Mouse (Mus musculus): ENCODE data around the gene Gemin5. TPM values are rescaled to one million over a fixed set of nuclear protein-coding genes. Genes with fewer than 3 reads are reported as not detected.

The Gemin5 gene
- polyA plus RNA-seq, 1 experiment from 2014 or later = 17.5 TPM

DNA sequence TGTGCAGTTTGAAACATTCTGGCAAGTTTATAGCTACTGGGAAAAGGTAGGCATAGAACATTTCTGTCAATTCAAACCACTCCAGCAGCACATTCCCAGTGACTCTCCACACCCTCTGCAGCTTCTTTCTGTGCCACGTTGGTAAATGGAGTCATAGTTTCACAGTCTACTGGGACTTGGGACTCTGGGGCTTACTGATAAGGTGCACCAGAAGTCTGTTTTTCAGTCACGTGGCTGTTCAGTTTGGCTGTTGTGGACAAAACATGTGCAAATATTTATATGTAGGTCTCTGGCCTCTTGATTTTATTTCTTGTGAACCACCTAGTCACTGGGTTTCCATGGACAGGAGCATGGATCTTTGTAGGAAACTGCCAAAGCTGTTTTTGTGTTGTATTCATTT, 40.8 kb downstream of the Gemin5 start:
- Histone ChIP-seq H3K9ac (replicated peaks) (no peak overlapping the region), H3K27me3 (no peaks in the 10 kb centered on the region), H3K9me3 (no peaks in the 10 kb centered on the region), H3K27ac (no peak overlapping the region), H3K4me1 (replicated peaks) (peaks cover 3% of the 10 kb centered on the region; the same call in 1 of the 2 replicates), H3K4me3 (replicated peaks) (no peak overlapping the region), H3K4me2 (replicated peaks) (no peak overlapping the region), H3K36me3 (peaks cover 99% of the 10 kb centered on the region)
- 93% methylated on average over 2 of the region's 2 CpGs for WGBS
- no peak for ATAC-seq

DNA sequence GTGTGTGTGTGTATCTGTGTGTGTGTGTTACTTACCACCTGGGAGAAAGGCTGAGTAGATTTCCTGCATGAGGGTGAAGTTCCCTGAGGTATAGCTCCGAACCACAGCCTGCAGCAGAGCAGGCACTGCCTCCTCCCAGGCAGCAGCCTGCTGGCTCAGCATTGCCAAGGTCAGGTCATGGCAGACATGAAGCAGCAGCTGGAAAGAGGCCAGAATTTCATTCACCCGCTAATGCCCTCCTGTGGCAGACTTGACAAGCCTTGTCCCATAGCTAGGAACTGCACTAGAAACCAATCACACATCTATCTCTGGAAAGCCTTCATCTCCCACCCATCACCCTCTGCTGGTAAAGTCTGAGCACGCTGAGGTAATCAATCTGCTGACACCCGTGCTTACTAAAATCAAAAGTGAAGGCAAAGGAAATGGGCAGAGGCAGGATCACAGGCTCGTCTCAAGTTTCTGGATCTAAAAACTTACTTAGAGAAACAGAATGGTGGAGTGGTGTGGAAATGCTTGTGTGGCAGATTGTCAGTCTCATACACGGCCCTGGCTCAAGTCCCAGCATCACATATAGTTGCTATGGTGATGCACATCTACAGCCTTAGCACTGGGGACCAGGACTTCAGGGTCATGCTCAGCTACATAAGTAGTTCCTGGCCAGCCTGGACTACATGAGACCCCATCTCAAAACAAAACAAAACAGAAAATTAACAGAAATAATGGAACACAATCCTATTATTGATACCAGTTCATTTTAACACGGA, 41.8 kb downstream of the Gemin5 start:
- Histone ChIP-seq H3K27me3 (no peaks in the 10 kb centered on the region), H3K27ac (no peak overlapping the region), H3K4me1 (replicated peaks) (peaks cover 3% of the 10 kb centered on the region; the same call in 1 of the 2 replicates), H3K9me3 (no peaks in the 10 kb centered on the region), H3K4me2 (replicated peaks) (no peak overlapping the region), H3K9ac (replicated peaks) (0 out of 2 replicates have a peak overlapping the region, but pooled peaks have one; percentile 2), H3K4me3 (replicated peaks) (no peak overlapping the region), H3K36me3 (peaks cover 94% of the 10 kb centered on the region)
- no peak for ATAC-seq
- WGBS = 83% methylated on average over 7 of the region's 7 CpGs

DNA sequence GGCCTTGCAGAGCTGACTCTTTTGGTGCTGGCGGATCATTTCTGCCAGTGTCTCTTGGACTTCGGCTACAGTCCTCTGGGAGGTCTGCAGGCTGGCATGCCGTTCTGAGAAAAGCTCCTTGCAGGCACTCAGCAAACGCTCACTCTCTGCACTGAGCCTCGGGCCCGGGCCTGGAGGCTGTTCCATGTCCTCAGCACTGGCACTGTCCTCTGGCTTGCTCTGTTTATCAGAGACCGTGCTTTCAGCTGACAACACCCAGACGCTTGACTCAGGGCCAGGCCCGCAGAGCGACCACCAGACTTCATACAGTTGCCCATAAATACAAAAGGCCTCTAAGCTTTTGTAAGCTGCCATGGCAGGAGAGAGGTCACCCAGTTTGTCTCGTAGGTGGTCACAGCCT, 43.3 kb downstream of the Gemin5 start:
- Histone ChIP-seq H3K9me3 (no peaks in the 10 kb centered on the region), H3K4me2 (replicated peaks) (no peak overlapping the region), H3K4me3 (replicated peaks) (no peak overlapping the region), H3K9ac (replicated peaks) (no peak overlapping the region), H3K4me1 (replicated peaks) (peaks cover 3% of the 10 kb centered on the region; the same call in 1 of the 2 replicates), H3K27ac (no peak overlapping the region), H3K36me3 (peaks cover 94% of the 10 kb centered on the region), H3K27me3 (no peaks in the 10 kb centered on the region)
- WGBS = 85% methylated on average over 11 of the region's 11 CpGs
- ATAC-seq = no peak

- peaks cover 3% of the 10 kb centered on the region; the same call in 1 of the 2 replicates for H3K4me1 ChIP-seq (replicated peaks)
- no peak overlapping the region for H3K9ac ChIP-seq (replicated peaks)
- H3K27me3 ChIP-seq = no peaks in the 10 kb centered on the region
- peaks cover 91% of the 10 kb centered on the region for H3K36me3 ChIP-seq
- WGBS = 92% methylated on average over 2 of the region's 2 CpGs
- no peaks in the 10 kb centered on the region for H3K9me3 ChIP-seq
- H3K27ac ChIP-seq = no peak overlapping the region
- H3K4me3 ChIP-seq (replicated peaks) = no peak overlapping the region
- H3K4me2 ChIP-seq (replicated peaks) = no peak overlapping the region
- no peak for ATAC-seq
These were observed 44.6 kb downstream of the Gemin5 start for GRCm38 (mm10) chr11:58123711-58124110.

DNA sequence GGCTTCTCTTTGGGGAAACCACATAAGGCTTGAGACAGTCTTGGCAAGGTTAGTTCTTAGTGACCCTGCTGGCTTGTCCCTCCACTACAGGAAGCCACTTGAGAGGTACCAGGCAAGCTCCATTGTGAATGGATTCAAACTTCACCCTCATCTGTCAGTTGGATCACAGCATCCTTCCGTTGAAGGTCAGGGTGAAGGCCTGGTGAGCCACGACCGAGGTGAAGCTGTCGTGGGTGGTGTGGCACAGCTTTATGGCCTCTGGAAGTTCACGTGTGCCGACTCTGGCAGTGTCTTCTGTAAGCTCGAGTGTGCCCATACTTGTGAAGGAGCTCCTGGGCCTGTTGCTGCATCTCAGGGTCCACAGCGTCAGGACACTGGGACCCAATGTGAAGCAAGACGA, 47.0 kb downstream of the Gemin5 start:
- peaks cover 90% of the 10 kb centered on the region for H3K36me3 ChIP-seq

GRCm38 (mm10) chr11:58120655-58121054, 47.7 kb downstream of the Gemin5 start:
- WGBS = 86% methylated on average over 3 of the region's 3 CpGs
- peaks cover 90% of the 10 kb centered on the region for H3K36me3 ChIP-seq

More for the DNA sequence above, 47.0 kb downstream of the Gemin5 start:
- Histone ChIP-seq H3K4me3 (replicated peaks) (no peak overlapping the region), H3K9me3 (no peaks in the 10 kb centered on the region), H3K9ac (replicated peaks) (no peak overlapping the region), H3K4me2 (replicated peaks) (no peak overlapping the region), H3K27ac (no peak overlapping the region), H3K4me1 (replicated peaks) (peaks cover 2% of the 10 kb centered on the region; the same call in 1 of the 2 replicates), H3K27me3 (no peaks in the 10 kb centered on the region)
- WGBS = 95% methylated on average over 9 of the region's 9 CpGs
- no peak for ATAC-seq

GRCm38 (mm10) chr11:58117044-58117652, 51.2 kb downstream of the Gemin5 start:
- no peaks in the 10 kb centered on the region for H3K4me1 ChIP-seq (replicated peaks)
- H3K9ac ChIP-seq (replicated peaks) = no peak overlapping the region
- peaks cover 93% of the 10 kb centered on the region for H3K36me3 ChIP-seq
- H3K4me2 ChIP-seq (replicated peaks) = no peak overlapping the region
- ATAC-seq = no peak
- 90% methylated on average over 10 of the region's 10 CpGs for WGBS
- H3K27ac ChIP-seq = no peak overlapping the region
- H3K27me3 ChIP-seq = no peaks in the 10 kb centered on the region
- no peak overlapping the region for H3K4me3 ChIP-seq (replicated peaks)
- no peaks in the 10 kb centered on the region for H3K9me3 ChIP-seq

More at GRCm38 (mm10) chr11:58120655-58121054, 47.7 kb downstream of the Gemin5 start:
- no peak overlapping the region for H3K27ac ChIP-seq
- no peaks in the 10 kb centered on the region for H3K27me3 ChIP-seq
- H3K9me3 ChIP-seq = no peaks in the 10 kb centered on the region
- no peak overlapping the region for H3K9ac ChIP-seq (replicated peaks)
- ATAC-seq = no peak
- no peaks in the 10 kb centered on the region for H3K4me1 ChIP-seq (replicated peaks)
- H3K4me3 ChIP-seq (replicated peaks) = no peak overlapping the region
- no peak overlapping the region for H3K4me2 ChIP-seq (replicated peaks)

- no peak overlapping the region for H3K4me2 ChIP-seq (replicated peaks)
- H3K4me3 ChIP-seq (replicated peaks) = no peak overlapping the region
- H3K36me3 ChIP-seq = peaks cover 93% of the 10 kb centered on the region
- ATAC-seq = no peak
- WGBS = 94% methylated on average over 1 of the region's 1 CpGs
- no peaks in the 10 kb centered on the region for H3K9me3 ChIP-seq
- no peak overlapping the region for H3K27ac ChIP-seq
- H3K27me3 ChIP-seq = no peaks in the 10 kb centered on the region
- no peak overlapping the region for H3K9ac ChIP-seq (replicated peaks)
- no peaks in the 10 kb centered on the region for H3K4me1 ChIP-seq (replicated peaks)
These were observed 51.8 kb downstream of the Gemin5 start for GRCm38 (mm10) chr11:58116560-58116959.

GRCm38 (mm10) chr11:58107664-58108337, 60.5 kb downstream of the Gemin5 start:
- H3K36me3 ChIP-seq = peaks cover 37% of the 10 kb centered on the region
- H3K27me3 ChIP-seq = no peaks in the 10 kb centered on the region
- H3K4me1 ChIP-seq (replicated peaks) = peaks cover 39% of the 10 kb centered on the region
- H3K9me3 ChIP-seq = no peaks in the 10 kb centered on the region
- H3K27ac ChIP-seq = no peak overlapping the region
- no peak overlapping the region for H3K4me2 ChIP-seq (replicated peaks)
- WGBS = 94% methylated on average over 4 of the region's 4 CpGs
- H3K9ac ChIP-seq (replicated peaks) = no peak overlapping the region
- ATAC-seq = no peak
- no peak overlapping the region for H3K4me3 ChIP-seq (replicated peaks)

GRCm38 (mm10) chr11:58107009-58107408, 61.3 kb downstream of the Gemin5 start:
- Histone ChIP-seq H3K4me3 (replicated peaks) (no peak overlapping the region), H3K27ac (no peak overlapping the region), H3K4me1 (replicated peaks) (peaks cover 41% of the 10 kb centered on the region), H3K4me2 (replicated peaks) (no peak overlapping the region), H3K36me3 (peaks cover 29% of the 10 kb centered on the region), H3K9ac (replicated peaks) (no peak overlapping the region), H3K27me3 (no peaks in the 10 kb centered on the region), H3K9me3 (no peaks in the 10 kb centered on the region)
- 63% methylated on average over 3 of the region's 3 CpGs for WGBS
- no peak for ATAC-seq

DNA sequence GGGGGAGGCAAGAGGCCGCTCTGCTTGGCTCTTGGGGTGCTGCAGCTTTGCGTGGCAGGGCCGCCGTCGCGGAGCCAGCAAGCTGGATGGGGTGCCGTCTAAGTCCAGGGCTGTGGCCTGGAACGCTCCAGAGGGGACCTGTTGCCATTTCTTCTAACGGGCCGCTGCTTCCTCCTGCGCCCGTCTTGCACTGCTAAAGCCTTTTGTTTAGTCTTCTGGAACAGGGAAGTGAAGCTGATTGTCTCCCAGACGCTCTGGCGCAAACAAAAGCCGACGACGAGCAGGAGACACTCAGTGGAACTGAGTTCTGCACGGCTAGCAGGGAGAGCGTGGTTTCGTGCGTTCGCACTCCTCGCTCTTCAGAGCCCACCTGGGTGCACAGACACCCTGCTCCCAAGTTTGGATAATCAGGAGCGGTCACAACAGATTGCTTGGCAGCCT, 64.0 kb downstream of the Gemin5 start:
- Histone ChIP-seq H3K27me3 (no peaks in the 10 kb centered on the region), H3K27ac (peak overlapping the region; percentile 87), H3K9ac (replicated peaks) (peak overlapping the region; percentile 88), H3K4me1 (replicated peaks) (peaks cover 41% of the 10 kb centered on the region), H3K4me3 (replicated peaks) (peak overlapping the region; percentile 90), H3K9me3 (no peaks in the 10 kb centered on the region), H3K36me3 (0 out of 2 replicates have a peak, but pooled peaks cover 3% of the 10 kb centered on the region), H3K4me2 (replicated peaks) (peak overlapping the region; percentile 72)
- ATAC-seq = peak; percentile 58
- WGBS = under 1% methylated on average over 24 of the region's 24 CpGs
